Mouse (Mus musculus) left cerebral cortex, adult 2 months (tissue): ENCODE measurements around the gene Gbx2. TPM values are rescaled to one million over a fixed set of nuclear protein-coding genes. Genes with fewer than 3 reads are reported as not detected.

ENCODE experiments used
- DNase-seq, 2 experiments: peaks; one replicate each; pipeline ENCODE4 v3.0.0; 2021 to 2022; ENCODE audit warnings: low spot score in 2 of 2, mixed read lengths in 1 of 2; ENCODE audit errors: extremely low spot score in 1 of 2
- H3K27ac ChIP-seq: fragments of 200-600 bp; 2 replicates; pipeline ENCODE4 v1.8.1; 2022
- H3K4me3 ChIP-seq: fragments of 200-600 bp; 2 replicates; pipeline ENCODE4 v1.8.1; 2022
- CTCF ChIP-seq: fragments of 200-600 bp; IDR thresholded peaks from 2 replicates; pipeline ENCODE4 v1.8.1; 2022; ENCODE audit warnings: antibody characterized with exemption, mild to moderate bottlenecking, moderate library complexity
- intact Hi-C: fragments of 180-260 bp; cut with DNase I; formaldehyde crosslinking; loops from one replicate; pipeline ENCODE4 v1.15.1; 2025
- total RNA-seq, 2 experiments: library from RNA; stranded (reverse); gene quantifications; 2 replicates each; pipeline ENCODE4 v1.2.3; 2021

Gbx2 gene
- total RNA-seq, 2 experiments from 2014 or later: 0.25 to 0.56 TPM

GRCm38 (mm10) chr1:89901381-89901780 is 29.6 kb downstream of the Gbx2 start:
- Histone ChIP-seq H3K4me3 (no peak overlapping the region), H3K27ac (no peak overlapping the region)
- intact Hi-C loops: no loop called here
- no peak for TF ChIP-seq CTCF
- DNase-seq: no peak

DNA sequence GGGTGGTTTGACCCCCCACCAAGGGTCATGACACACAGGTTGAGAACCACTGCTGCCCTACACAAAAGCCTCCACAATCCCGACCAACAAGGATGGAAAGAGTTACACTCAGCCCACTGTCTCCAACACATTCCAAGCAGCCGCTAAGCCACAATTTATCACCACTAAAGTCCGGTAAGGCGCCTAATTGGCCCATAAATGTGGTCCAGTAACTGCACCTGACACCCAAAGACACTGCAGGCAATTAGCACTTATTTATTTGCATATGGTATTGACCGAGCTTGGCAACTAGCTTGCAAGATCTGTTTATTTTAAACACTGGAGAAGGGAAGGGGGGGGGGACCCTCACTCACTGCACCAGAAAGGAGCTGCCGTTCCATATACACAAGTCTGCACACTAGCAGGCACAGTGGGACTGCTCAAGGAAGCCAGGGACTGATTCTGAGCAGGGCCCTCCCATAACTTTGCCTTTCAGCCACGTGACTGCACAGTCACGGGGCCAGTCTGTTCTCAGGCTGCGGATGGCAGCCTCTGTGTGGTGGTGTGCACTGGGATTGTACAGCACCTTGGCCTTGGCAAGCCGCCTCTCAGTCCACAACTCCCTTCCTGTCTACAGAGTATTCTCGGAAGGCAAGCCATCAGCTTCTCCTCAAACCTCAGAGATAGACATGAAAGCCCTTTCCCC is 31.1 kb downstream of the Gbx2 start:
- intact Hi-C loops: no loop called here
- TF ChIP-seq CTCF: no peak
- H3K4me3 ChIP-seq: no peak overlapping the region

DNA sequence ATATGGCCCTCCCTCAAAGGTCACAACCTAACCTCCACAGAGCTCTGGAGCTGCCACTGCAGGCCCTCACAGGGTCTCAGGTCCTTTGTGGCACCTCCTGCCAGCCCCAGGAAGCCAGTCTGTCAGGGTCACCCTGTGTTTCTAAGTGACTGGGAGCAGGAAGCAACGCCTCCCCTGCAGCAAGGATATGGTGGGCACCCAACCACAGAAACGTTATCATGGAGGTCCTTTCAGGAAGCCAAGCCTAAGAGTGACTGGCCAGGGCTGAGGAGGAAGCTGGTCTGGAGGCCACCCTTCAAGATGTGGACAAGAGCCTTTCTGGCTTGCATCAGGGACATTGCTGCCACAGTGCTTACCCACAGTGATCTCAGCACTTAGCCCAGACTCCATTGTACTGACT is 31.9 kb downstream of the Gbx2 start:
- no peak for TF ChIP-seq CTCF
- intact Hi-C loops: no loop called here
- H3K4me3 ChIP-seq: no peak overlapping the region
- no peak overlapping the region for H3K27ac ChIP-seq
- no peak for DNase-seq

More for the DNA sequence above, 31.1 kb downstream of the Gbx2 start:
- no peak for DNase-seq
- H3K27ac ChIP-seq: no peak overlapping the region

DNA sequence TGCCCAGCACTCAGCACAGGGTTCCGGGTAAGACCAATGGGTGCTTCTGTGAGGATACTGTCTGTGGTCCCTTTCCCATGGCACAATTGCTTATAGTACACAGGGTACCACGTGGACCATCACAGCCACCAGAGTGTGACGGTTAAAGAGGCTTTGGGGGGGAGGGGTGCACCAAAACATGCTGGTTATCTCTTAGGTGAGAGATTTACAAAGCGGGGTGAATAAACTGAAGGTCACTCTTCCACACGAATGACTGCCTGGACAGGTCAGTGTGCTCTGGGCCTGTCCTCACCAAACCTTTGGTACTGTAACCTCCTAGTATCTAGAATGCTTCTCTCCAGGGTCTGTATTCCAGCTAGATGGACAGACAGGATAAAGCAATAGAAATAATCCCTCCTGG is 35.2 kb downstream of the Gbx2 start:
- intact Hi-C loops: no loop called here
- Histone ChIP-seq H3K27ac (no peak overlapping the region), H3K4me3 (no peak overlapping the region)
- no peak for TF ChIP-seq CTCF
- no peak for DNase-seq

GRCm38 (mm10) chr1:89892281-89892680 is 38.7 kb downstream of the Gbx2 start:
- intact Hi-C loops: no loop called here
- H3K27ac ChIP-seq: no peak overlapping the region
- no peak for TF ChIP-seq CTCF
- H3K4me3 ChIP-seq: no peak overlapping the region
- no peak for DNase-seq

DNA sequence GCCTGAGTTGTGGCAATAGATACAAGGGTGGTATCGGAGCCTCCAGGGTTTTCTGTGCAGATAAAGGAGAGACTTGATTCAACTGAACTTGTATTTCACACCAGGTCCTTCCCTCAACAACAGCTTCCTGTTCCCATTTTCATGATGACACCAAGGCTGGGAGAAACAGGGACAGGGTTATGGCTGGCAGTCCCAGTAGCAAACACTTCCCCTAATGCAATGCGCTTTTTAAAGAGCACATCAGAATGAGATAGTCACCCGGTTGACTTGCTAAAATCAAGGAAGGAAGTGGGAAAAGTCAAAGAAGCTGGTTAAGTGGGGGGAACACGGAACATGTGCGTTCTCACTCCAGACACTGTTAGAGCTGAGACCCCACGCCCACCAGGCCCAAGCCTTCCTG is 39.6 kb downstream of the Gbx2 start:
- no peak for TF ChIP-seq CTCF
- intact Hi-C loops: no loop called here
- no peak overlapping the region for H3K27ac ChIP-seq
- H3K4me3 ChIP-seq: no peak overlapping the region
- DNase-seq: no peak

DNA sequence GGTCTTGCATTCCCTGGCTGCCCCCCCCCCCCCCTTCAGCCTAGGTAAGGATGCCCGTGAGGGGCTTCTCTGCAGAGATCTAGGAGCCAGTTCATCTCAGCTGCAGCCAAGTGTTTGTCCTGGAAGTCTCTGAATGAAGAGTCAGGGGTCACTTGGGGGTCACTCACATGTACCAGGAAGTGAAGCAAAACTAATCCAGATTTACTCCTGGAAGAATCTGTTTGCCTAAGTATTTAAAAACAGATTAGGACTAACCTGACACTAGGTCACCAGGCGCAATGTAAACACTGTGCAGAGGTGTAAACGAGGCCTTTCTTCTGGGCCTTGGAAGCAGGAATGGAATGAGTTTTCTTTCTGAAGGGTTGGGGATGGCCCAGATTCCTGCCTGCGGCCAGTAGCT is 45.3 kb downstream of the Gbx2 start:
- TF ChIP-seq CTCF: no peak
- intact Hi-C loops: no loop called here
- no peak overlapping the region for H3K4me3 ChIP-seq

GRCm38 (mm10) chr1:89884335-89884734 is 46.6 kb downstream of the Gbx2 start:
- TF ChIP-seq CTCF: no peak
- DNase-seq: no peak
- Histone ChIP-seq H3K27ac (no peak overlapping the region), H3K4me3 (no peak overlapping the region)
- intact Hi-C loops: no loop called here

More for the DNA sequence above, 45.3 kb downstream of the Gbx2 start:
- H3K27ac ChIP-seq: no peak overlapping the region
- DNase-seq: no peak

DNA sequence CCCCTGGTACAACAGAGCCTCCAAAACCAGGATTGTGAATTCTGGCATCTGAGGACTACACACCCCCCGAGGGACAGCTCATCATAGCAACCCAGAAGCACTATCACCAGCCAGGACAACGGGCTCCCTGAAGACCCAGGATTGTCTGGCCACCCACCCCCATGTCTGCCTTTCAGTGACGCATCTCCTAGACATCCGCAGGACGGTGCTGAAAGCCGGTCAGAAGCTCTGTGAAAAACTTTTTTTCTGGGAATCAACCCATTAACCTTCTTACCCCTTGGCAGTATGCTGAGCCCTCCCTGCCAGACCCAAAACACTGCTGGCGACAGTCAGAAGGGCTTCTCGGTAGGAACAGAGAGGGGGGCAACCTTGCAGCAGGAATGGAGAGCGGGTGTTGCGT is 50.1 kb downstream of the Gbx2 start:
- intact Hi-C loops: no loop called here
- DNase-seq: no peak
- no peak overlapping the region for H3K4me3 ChIP-seq
- no peak for TF ChIP-seq CTCF
- no peak overlapping the region for H3K27ac ChIP-seq

GRCm38 (mm10) chr1:89880193-89880592 is 50.8 kb downstream of the Gbx2 start:
- intact Hi-C loops: no loop called here
- TF ChIP-seq CTCF: no peak

GRCm38 (mm10) chr1:89878496-89878895 is 52.5 kb downstream of the Gbx2 start:
- H3K4me3 ChIP-seq: no peak overlapping the region
- no peak for DNase-seq
- H3K27ac ChIP-seq: no peak overlapping the region
- TF ChIP-seq CTCF: no peak
- intact Hi-C loops: no loop called here

More at GRCm38 (mm10) chr1:89880193-89880592, 50.8 kb downstream of the Gbx2 start:
- DNase-seq: no peak
- no peak overlapping the region for H3K27ac ChIP-seq
- no peak overlapping the region for H3K4me3 ChIP-seq

Other genes starting within 250 kb of the Gbx2 start
- 1 to 10 TPM; 1.1 to 1.3 TPM for gene Asb18, start 83.5 kb upstream of the Gbx2 start, total RNA-seq
- under 1 TPM; 0.29 to 0.75 TPM for gene Iqca, start 222.2 kb upstream of the Gbx2 start, total RNA-seq